Mouse (Mus musculus): ENCODE measurements around the gene Sh3glb2. TPM values are rescaled to one million over a fixed set of nuclear protein-coding genes. Genes with fewer than 3 reads are reported as not detected.

Sh3glb2 gene
- polyA plus RNA-seq, 1 experiment, result 265 TPM

DNA sequence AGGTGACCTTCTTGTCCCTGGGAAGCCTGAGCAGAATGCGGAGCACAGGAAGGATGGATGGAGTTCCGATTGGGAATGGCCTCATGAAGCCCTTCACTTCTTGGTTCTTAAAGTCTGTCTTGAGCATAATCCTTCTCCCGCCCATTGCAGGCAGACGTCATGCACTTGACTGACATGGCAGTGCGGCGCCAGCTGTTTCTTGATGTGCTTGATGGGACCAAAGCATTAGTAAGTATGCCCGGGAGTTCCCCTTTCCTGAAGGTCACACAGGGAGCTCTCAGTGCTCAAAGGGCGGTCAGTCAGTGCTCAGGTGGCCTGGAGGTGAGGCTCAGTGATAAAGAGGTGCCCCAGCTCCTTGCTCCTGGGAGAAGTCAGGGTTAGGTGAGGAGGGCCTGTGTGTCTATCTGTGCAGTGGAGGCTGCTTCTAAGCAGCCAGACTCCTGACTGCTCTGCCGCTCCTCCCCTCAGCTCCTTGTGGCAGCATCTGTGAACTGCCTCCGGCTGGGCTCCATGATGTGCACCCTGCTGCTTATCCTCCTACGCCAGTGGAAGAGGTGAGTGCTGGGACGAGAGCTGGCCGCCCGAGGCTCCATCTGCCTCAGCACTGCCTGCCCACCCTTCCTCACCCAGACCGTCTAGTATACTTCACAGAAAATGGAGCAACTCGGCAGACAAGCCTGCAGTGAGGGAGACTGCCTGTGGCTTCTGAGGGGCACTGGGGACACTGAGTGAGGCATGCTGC is 22.8 kb downstream of the Sh3glb2 start:
- H3K36me3 ChIP-seq (ENCODE audit: control insufficient read depth, insufficient read depth, low read length), result peaks cover 68% of the 10 kb centered on the region
- no peak overlapping the region for H3K4me3 ChIP-seq (ENCODE audit: control insufficient read depth, insufficient read depth, low read length)
- H3K27ac ChIP-seq (ENCODE audit: control insufficient read depth, insufficient read depth, low read length), result no peak overlapping the region
- no peaks in the 10 kb centered on the region for H3K27me3 ChIP-seq (ENCODE audit: control insufficient read depth, insufficient read depth, low read length)
- H3K4me1 ChIP-seq (replicated peaks; ENCODE audit: control insufficient read depth, insufficient read depth, low read length), result no peaks in the 10 kb centered on the region
- no peak for DNase-seq
- WGBS, result 96% methylated on average over 16 of the region's 16 CpGs
- TF ChIP-seq POLR2A (IDR thresholded peaks at IDR 0.05; ENCODE audit: control insufficient read depth, extremely low read depth, insufficient read depth, low read length, poor library complexity) (no peak), CTCF (IDR thresholded peaks at IDR 0.05; ENCODE audit: borderline replicate concordance, control insufficient read depth, extremely low read depth, insufficient read depth, low read length, poor library complexity) (no peak)

DNA sequence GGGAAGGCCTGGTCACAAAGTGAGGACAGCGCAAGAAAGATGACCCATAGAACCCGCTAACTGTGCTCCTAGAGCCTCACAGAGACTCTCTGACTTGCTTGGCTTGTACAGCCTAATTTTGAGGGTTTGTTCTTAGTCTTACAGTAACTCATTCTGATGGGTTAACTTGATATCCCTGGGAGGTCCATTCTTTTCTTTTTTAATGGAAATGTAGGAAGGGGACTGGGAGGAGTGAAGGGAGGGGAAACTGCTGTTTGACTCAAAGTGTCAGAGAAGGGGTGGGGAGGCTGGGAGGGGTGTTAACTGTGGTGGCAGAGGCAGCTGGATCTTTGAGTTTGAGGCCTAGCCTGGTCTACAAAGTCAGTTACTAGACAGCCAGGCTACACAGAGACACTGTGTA is 23.8 kb downstream of the Sh3glb2 start:
- peaks cover 74% of the 10 kb centered on the region for H3K36me3 ChIP-seq (ENCODE audit: control insufficient read depth, insufficient read depth, low read length)
- no peak overlapping the region for H3K4me3 ChIP-seq (ENCODE audit: control insufficient read depth, insufficient read depth, low read length)
- WGBS, result 93% methylated on average over 2 of the region's 2 CpGs
- no peak for DNase-seq
- no peaks in the 10 kb centered on the region for H3K4me1 ChIP-seq (replicated peaks; ENCODE audit: control insufficient read depth, insufficient read depth, low read length)
- H3K27ac ChIP-seq (ENCODE audit: control insufficient read depth, insufficient read depth, low read length), result no peak overlapping the region
- no peaks in the 10 kb centered on the region for H3K27me3 ChIP-seq (ENCODE audit: control insufficient read depth, insufficient read depth, low read length)
- TF ChIP-seq CTCF (IDR thresholded peaks at IDR 0.05; ENCODE audit: borderline replicate concordance, control insufficient read depth, extremely low read depth, insufficient read depth, low read length, poor library complexity) (no peak), POLR2A (IDR thresholded peaks at IDR 0.05; ENCODE audit: control insufficient read depth, extremely low read depth, insufficient read depth, low read length, poor library complexity) (no peak)

- Histone ChIP-seq H3K4me3 (ENCODE audit: control insufficient read depth, insufficient read depth, low read length) (no peak overlapping the region), H3K27me3 (ENCODE audit: control insufficient read depth, insufficient read depth, low read length) (no peaks in the 10 kb centered on the region), H3K27ac (ENCODE audit: control insufficient read depth, insufficient read depth, low read length) (no peak overlapping the region), H3K36me3 (ENCODE audit: control insufficient read depth, insufficient read depth, low read length) (peaks cover 75% of the 10 kb centered on the region), H3K4me1 (replicated peaks; ENCODE audit: control insufficient read depth, insufficient read depth, low read length) (no peaks in the 10 kb centered on the region)
- TF ChIP-seq CTCF (IDR thresholded peaks at IDR 0.05; ENCODE audit: borderline replicate concordance, control insufficient read depth, extremely low read depth, insufficient read depth, low read length, poor library complexity) (no peak), POLR2A (IDR thresholded peaks at IDR 0.05; ENCODE audit: control insufficient read depth, extremely low read depth, insufficient read depth, low read length, poor library complexity) (no peak)
- no peak for DNase-seq
- WGBS, result 87% methylated on average over 3 of the region's 3 CpGs
Observed at GRCm38 (mm10) chr2:30328791-30329190, 30.3 kb downstream of the Sh3glb2 start.

- Histone ChIP-seq H3K4me3 (ENCODE audit: control insufficient read depth, insufficient read depth, low read length) (no peak overlapping the region), H3K27ac (ENCODE audit: control insufficient read depth, insufficient read depth, low read length) (no peak overlapping the region), H3K27me3 (ENCODE audit: control insufficient read depth, insufficient read depth, low read length) (no peaks in the 10 kb centered on the region), H3K36me3 (ENCODE audit: control insufficient read depth, insufficient read depth, low read length) (peaks cover 75% of the 10 kb centered on the region), H3K4me1 (replicated peaks; ENCODE audit: control insufficient read depth, insufficient read depth, low read length) (no peaks in the 10 kb centered on the region)
- no peak for DNase-seq
- TF ChIP-seq CTCF (IDR thresholded peaks at IDR 0.05; ENCODE audit: borderline replicate concordance, control insufficient read depth, extremely low read depth, insufficient read depth, low read length, poor library complexity) (no peak), POLR2A (IDR thresholded peaks at IDR 0.05; ENCODE audit: control insufficient read depth, extremely low read depth, insufficient read depth, low read length, poor library complexity) (no peak)
- WGBS, result 96% methylated on average over 7 of the region's 7 CpGs
Observed at GRCm38 (mm10) chr2:30327276-30327675, 31.9 kb downstream of the Sh3glb2 start.

DNA sequence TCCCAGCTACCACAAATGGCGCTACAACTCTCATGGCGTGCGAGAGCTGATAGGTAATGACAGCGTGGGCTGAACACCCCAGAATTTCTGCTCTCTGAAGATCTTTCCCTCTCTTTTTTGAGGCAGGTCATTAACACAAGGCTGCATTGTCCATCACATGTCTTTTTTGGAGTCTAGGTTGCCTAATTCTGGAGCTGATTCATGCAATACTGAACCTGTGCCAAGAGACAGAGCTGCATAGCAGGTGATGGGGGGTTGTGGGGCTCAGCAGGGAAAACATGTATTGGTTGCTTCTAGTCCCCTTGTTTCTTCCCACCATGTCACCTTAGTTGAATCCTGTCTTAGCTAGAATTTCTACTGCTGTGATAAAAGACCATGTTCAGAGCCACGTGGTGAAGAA is 33.8 kb downstream of the Sh3glb2 start:
- H3K4me3 ChIP-seq (ENCODE audit: control insufficient read depth, insufficient read depth, low read length), result no peak overlapping the region
- TF ChIP-seq CTCF (IDR thresholded peaks at IDR 0.05; ENCODE audit: borderline replicate concordance, control insufficient read depth, extremely low read depth, insufficient read depth, low read length, poor library complexity), result no peak
- TF ChIP-seq POLR2A (IDR thresholded peaks at IDR 0.05; ENCODE audit: control insufficient read depth, extremely low read depth, insufficient read depth, low read length, poor library complexity), result no peak
- no peak overlapping the region for H3K27ac ChIP-seq (ENCODE audit: control insufficient read depth, insufficient read depth, low read length)
- no peak for DNase-seq
- no peaks in the 10 kb centered on the region for H3K4me1 ChIP-seq (replicated peaks; ENCODE audit: control insufficient read depth, insufficient read depth, low read length)
- H3K27me3 ChIP-seq (ENCODE audit: control insufficient read depth, insufficient read depth, low read length), result no peaks in the 10 kb centered on the region
- H3K36me3 ChIP-seq (ENCODE audit: control insufficient read depth, insufficient read depth, low read length), result peaks cover 68% of the 10 kb centered on the region
- WGBS, result over 99% methylated on average over 5 of the region's 5 CpGs

- H3K27me3 ChIP-seq (ENCODE audit: control insufficient read depth, insufficient read depth, low read length), result no peaks in the 10 kb centered on the region
- no peak overlapping the region for H3K4me3 ChIP-seq (ENCODE audit: control insufficient read depth, insufficient read depth, low read length)
- peaks cover 70% of the 10 kb centered on the region for H3K36me3 ChIP-seq (ENCODE audit: control insufficient read depth, insufficient read depth, low read length)
- WGBS, result 95% methylated on average over 7 of the region's 7 CpGs
- no peak overlapping the region for H3K27ac ChIP-seq (ENCODE audit: control insufficient read depth, insufficient read depth, low read length)
- DNase-seq, result no peak
- TF ChIP-seq CTCF (IDR thresholded peaks at IDR 0.05; ENCODE audit: borderline replicate concordance, control insufficient read depth, extremely low read depth, insufficient read depth, low read length, poor library complexity) (no peak), POLR2A (IDR thresholded peaks at IDR 0.05; ENCODE audit: control insufficient read depth, extremely low read depth, insufficient read depth, low read length, poor library complexity) (no peak)
- no peaks in the 10 kb centered on the region for H3K4me1 ChIP-seq (replicated peaks; ENCODE audit: control insufficient read depth, insufficient read depth, low read length)
Observed at GRCm38 (mm10) chr2:30323111-30323510, 36.0 kb downstream of the Sh3glb2 start.
